Mouse (Mus musculus): ENCODE results near the gene Cnpy1.

DNA sequence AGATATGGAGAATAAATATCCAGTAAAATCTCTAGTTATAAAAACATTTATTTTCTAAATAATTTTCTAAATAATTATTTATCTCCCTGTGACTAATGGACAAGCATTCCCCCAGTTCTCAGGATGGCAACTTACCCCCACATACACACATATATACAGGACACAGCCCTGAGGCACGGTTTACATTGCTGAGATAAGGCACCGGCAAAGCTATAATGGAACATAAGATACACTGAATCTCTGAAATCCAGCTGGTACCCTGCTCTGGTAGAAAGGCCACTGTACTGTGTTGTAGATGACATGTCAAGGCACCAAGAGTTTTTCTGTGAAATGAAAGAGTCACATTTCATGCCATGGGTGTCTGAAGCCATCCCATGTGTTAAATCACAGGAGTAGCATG, 40.9 kb downstream of the Cnpy1 start:
- TF ChIP-seq CTCF (IDR thresholded peaks at IDR 0.05) (no peak), EP300 (IDR thresholded peaks at IDR 0.05; ENCODE audit: insufficient read depth, low read depth, low read length) (no peak)

Data from heart, adult 2 months (tissue).